Mouse (Mus musculus) midbrain, postnatal 0 days (tissue): ENCODE data around the gene Oprm1. TPM values are rescaled to one million over a fixed set of nuclear protein-coding genes. Genes with fewer than 3 reads are reported as not detected.
A peak's percentile ranks its signal among the peaks of the same experiment; 100 is the strongest.

Experiments
- ATAC-seq: fragments of 200-750 bp; cut with Nextera tagmentation; 2 replicates; pipeline ENCODE4 v1.8.0; 2017; ENCODE audit warnings: moderate number of reproducible peaks, mild to moderate bottlenecking, moderate TSS enrichment, moderate library complexity; ENCODE audit not compliant: low FRiP score
- DNase-seq: peaks from one replicate; pipeline ENCODE4 v3.0.0-alpha.2; 2015; ENCODE audit warnings: low spot score
- H3K27ac ChIP-seq: fragments of 300-500 bp; sonication (generic); 2 replicates; pipeline ENCODE4 v1.5.1; 2014; ENCODE audit warnings: low read depth, mild to moderate bottlenecking, low read length, mixed read lengths
- H3K27me3 ChIP-seq: fragments of 300-500 bp; sonication (generic); 2 replicates; pipeline ENCODE4 v1.6.1; 2014; ENCODE audit warnings: low read length, control low read depth, mixed read lengths; ENCODE audit not compliant: insufficient read depth
- H3K36me3 ChIP-seq: fragments of 300-500 bp; sonication (generic); 2 replicates; pipeline ENCODE4 v1.6.1; 2014; ENCODE audit warnings: low read length, control low read depth, mixed read lengths; ENCODE audit not compliant: insufficient read depth
- H3K4me1 ChIP-seq: fragments of 300-500 bp; sonication (generic); 2 replicates; pipeline ENCODE4 v1.6.1; 2014; ENCODE audit warnings: mild to moderate bottlenecking, control low read depth, antibody characterized with exemption, low read length, mixed read lengths; ENCODE audit not compliant: insufficient read depth
- H3K4me2 ChIP-seq: fragments of 300-500 bp; sonication (generic); 2 replicates; pipeline ENCODE4 v1.6.1; 2014; ENCODE audit warnings: low read depth, mild to moderate bottlenecking, low read length, mixed read lengths; ENCODE audit not compliant: poor library complexity, severe bottlenecking
- H3K4me3 ChIP-seq: fragments of 300-500 bp; sonication (generic); 2 replicates; pipeline ENCODE4 v1.5.1; 2014; ENCODE audit warnings: low read depth, mild to moderate bottlenecking, low read length, moderate library complexity
- H3K9ac ChIP-seq: fragments of 300-500 bp; sonication (generic); replicated peaks from 2 replicates; pipeline ENCODE4 v1.6.1; 2014; ENCODE audit warnings: mild to moderate bottlenecking, low read length, moderate library complexity, mixed read lengths; ENCODE audit not compliant: poor library complexity, severe bottlenecking
- H3K9me3 ChIP-seq: fragments of 300-500 bp; sonication (generic); 2 replicates; pipeline ENCODE4 v1.6.1; 2016; ENCODE audit warnings: low read length, control low read depth
- CTCF ChIP-seq: IDR thresholded peaks from 2 replicates; pipeline ENCODE4 v1.5.1; 2016; ENCODE audit warnings: antibody characterized with exemption, mild to moderate bottlenecking
- WGBS: fragments of 180-500 bp; shearing (Covaris S2); extraction: QIAGEN DNeasy Blood & Tissue Kit; methylation state at CpG from one replicate; pipeline ENCODE4 v1.1.7; 2014; 5-methylcytosine and 5-hydroxymethylcytosine counted together
- polyA plus RNA-seq: library from polyadenylated mRNA; unstranded; fragments of >200 nt; fragmentation: Nextera tagmentation; extraction: Ambion mirVana; gene quantifications from 2 replicates; pipeline ENCODE4 v1.2.1, GENCODE M21; 2015
- total RNA-seq: library from RNA; depleted of rRNA; stranded (reverse); fragments of >200 nt; gene quantifications from 2 replicates; pipeline ENCODE4 v1.2.3, GENCODE M21; 2014

The Oprm1 gene
- total and polyA plus RNA-seq, 2 experiments from 2014 or later: 2.8 to 9.0 TPM

DNA sequence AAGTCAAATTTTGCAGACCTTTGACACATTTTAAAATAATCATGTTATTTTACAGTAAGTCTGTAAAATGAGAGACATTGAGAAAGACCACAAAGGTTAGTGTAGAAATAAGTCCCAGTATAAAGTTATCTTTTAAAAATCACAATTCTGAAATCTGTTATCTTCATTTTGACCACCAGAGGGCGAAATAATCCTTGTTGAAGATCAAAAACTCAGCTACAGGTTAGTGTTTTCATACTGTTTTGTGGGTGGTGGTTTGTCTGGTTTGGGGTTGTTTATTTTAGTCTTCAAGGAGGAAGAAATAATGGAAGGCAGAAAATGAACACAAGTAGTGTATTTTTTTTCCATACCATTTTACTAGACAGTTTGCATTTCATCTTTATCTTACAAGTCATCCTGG is 127.2 kb downstream of the Oprm1 start:
- H3K4me1 ChIP-seq: no peaks in the 10 kb centered on the region
- WGBS: 0% methylated on average over 1 of the region's 1 CpGs
- DNase-seq (peak; percentile 71), ATAC-seq (no peak)
- H3K27me3 ChIP-seq: no peaks in the 10 kb centered on the region
- H3K27ac ChIP-seq: no peak overlapping the region
- no peak overlapping the region for H3K4me2 ChIP-seq
- H3K4me3 ChIP-seq: no peak overlapping the region
- H3K36me3 ChIP-seq: no peaks in the 10 kb centered on the region
- TF ChIP-seq CTCF: peak; percentile 84
- H3K9me3 ChIP-seq: no peaks in the 10 kb centered on the region
- H3K9ac ChIP-seq: no peak overlapping the region

DNA sequence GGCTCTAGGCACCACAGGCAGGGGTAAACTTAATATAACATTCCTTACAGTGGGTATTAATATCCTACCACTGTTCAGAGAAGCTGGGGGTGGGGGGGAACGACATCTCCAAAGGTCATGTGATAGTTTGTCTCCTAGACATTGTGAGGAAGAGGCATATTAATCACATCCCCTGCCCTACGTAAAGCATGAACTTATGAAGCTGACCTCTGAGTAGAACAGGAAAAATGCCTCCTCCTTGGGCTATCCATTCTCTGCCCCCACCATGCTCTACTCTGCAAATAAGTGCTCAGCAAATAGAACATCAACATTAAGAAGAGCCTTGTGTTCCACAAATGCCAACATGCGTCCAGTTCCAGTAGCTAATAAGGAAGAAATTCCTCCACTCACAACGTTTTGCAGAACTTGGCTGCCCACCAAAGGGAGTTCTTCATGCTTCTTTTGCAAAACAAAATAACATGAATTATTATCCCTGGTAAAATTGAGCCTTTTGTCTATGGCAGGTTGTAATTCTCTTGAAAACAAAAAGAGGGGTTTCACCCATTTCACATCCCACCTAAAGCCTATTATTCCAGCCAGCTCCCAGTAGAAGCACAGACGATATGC is 131.4 kb downstream of the Oprm1 start:
- no peak overlapping the region for H3K4me2 ChIP-seq
- H3K9me3 ChIP-seq: no peaks in the 10 kb centered on the region
- no peak overlapping the region for H3K9ac ChIP-seq
- H3K36me3 ChIP-seq: no peaks in the 10 kb centered on the region
- TF ChIP-seq CTCF: no peak
- no peaks in the 10 kb centered on the region for H3K27me3 ChIP-seq
- no peak overlapping the region for H3K4me3 ChIP-seq
- WGBS: 63% methylated on average over 5 of the region's 5 CpGs
- DNase-seq (no peak), ATAC-seq (no peak)
- H3K27ac ChIP-seq: no peak overlapping the region
- H3K4me1 ChIP-seq: no peaks in the 10 kb centered on the region

DNA sequence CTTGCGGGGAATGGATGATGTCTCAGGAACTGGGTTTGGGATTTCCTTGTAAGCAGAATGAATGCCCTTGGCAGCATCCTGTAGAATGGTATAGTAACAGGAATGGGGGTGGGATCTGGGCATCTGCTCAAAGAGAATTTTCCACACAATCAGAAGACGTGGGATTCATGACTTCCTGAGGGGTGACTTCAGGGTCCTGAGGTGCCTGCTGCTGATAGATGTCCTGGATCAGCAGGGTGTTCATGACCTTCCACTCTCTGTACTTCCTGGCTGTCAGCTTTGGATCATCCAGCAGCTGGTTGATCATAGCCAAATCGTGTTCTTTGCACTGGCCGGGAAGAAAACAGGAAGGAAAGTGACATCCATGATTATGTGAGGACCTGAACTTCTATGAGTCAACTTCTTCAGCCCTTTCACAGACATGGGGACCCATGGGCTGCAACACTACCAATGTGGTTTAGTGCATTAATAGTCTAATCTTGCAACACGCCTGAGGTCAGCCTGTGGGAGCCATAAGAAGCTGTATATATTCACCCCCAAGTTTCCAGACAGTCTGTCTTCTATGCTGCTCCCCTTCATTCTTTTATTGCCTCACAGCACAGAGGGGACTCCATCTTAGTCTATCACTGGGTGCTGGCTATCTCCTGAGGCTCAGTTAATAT is 132.2 kb downstream of the Oprm1 start:
- 84% methylated on average over 5 of the region's 5 CpGs for WGBS
- Histone ChIP-seq H3K4me1 (no peaks in the 10 kb centered on the region), H3K4me3 (no peak overlapping the region), H3K27me3 (no peaks in the 10 kb centered on the region), H3K9ac (no peak overlapping the region), H3K36me3 (no peaks in the 10 kb centered on the region), H3K4me2 (no peak overlapping the region), H3K27ac (no peak overlapping the region), H3K9me3 (no peaks in the 10 kb centered on the region)
- DNase-seq: no peak
- TF ChIP-seq CTCF: no peak
- ATAC-seq: no peak

DNA sequence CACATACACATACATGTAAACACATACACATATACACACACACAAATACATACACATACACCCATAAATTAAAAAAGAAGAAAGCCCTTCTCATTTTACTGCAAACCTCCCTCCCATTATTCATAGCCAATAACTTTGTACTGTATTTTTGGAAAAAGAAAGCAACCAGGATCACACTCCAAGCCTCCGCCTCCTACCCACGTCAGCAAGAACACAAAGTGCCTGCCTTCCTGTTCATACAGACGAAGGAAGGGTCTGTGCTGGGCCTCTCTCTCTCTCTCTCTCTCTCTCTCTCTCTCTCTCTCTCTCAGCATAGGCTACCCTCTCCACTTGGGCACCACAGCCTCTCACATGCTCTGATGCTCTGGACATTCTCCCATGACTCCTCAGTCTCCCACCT is 137.5 kb downstream of the Oprm1 start:
- no peak for TF ChIP-seq CTCF
- no peaks in the 10 kb centered on the region for H3K9me3 ChIP-seq
- 83% methylated on average over 3 of the region's 3 CpGs for WGBS

DNA sequence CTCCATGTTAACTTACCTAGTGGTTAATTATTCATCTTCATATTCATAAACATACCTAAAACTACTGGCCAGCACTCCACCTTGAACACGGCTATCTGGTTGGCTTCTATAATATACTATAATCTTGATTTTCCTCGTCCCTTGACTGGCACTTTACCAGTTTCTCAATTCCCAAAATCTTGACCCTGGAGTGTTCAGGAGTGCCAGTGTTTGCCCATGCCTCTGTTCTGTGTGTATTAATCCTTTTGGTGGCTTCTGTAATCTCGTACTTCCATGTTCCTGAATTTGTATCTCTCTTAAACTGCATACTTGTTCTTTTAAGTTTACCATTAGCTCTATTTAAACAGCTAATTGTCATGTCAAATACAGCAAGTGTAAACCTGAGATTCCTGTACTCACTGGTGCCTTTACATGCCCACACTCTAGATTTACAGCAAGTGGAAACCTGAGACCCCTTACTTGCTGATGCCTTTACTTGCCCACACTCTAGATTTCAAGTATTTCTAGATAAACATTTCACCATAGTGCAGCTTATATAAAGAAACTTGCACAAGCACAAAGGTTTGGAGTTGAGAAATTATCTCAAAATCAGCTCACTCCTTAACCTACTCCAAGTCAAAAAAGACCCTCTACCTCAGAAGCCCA is 138.5 kb downstream of the Oprm1 start:
- H3K4me3 ChIP-seq: no peak overlapping the region

More for the DNA sequence above, 137.5 kb downstream of the Oprm1 start:
- Histone ChIP-seq H3K4me3 (no peak overlapping the region), H3K4me2 (no peak overlapping the region), H3K9ac (no peak overlapping the region), H3K36me3 (no peaks in the 10 kb centered on the region), H3K27ac (no peak overlapping the region), H3K4me1 (no peaks in the 10 kb centered on the region), H3K27me3 (no peaks in the 10 kb centered on the region)
- DNase-seq (no peak), ATAC-seq (no peak)

DNA sequence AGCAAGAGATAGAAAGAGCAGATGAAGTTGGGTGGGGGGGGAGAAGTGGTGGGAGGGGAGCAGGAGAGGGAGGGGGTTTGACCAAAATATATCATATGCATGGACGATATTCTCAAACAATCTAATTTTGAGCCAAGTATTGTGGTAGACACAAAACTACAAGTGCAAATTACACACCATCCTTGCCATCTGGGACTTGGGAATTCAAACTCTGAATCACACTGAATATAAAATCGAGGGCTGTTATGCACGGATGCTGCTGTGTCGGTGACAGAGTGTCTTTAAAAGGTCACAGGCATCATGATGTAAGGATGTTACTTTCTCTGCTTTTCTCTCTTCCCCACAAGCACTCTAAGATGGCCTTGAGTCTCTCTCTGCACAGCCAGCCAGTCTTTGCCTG is 141.8 kb downstream of the Oprm1 start:
- H3K9me3 ChIP-seq: no peaks in the 10 kb centered on the region
- 79% methylated on average over 4 of the region's 4 CpGs for whole genome bisulfite sequencing
- no peaks in the 10 kb centered on the region for H3K27me3 ChIP-seq
- H3K4me1 ChIP-seq: no peaks in the 10 kb centered on the region
- no peak overlapping the region for H3K4me3 ChIP-seq
- DNase-seq (no peak), ATAC-seq (no peak)
- no peak overlapping the region for H3K9ac ChIP-seq
- no peak overlapping the region for H3K27ac ChIP-seq
- H3K4me2 ChIP-seq: no peak overlapping the region
- no peaks in the 10 kb centered on the region for H3K36me3 ChIP-seq
- TF ChIP-seq CTCF: no peak

More for the DNA sequence above, 138.5 kb downstream of the Oprm1 start:
- ATAC-seq: no peak
- no peaks in the 10 kb centered on the region for H3K4me1 ChIP-seq
- H3K4me2 ChIP-seq: no peak overlapping the region
- 81% methylated on average over 3 of the region's 3 CpGs for WGBS
- H3K9ac ChIP-seq: no peak overlapping the region
- no peaks in the 10 kb centered on the region for H3K9me3 ChIP-seq
- DNase-seq: no peak
- no peaks in the 10 kb centered on the region for H3K27me3 ChIP-seq
- TF ChIP-seq CTCF: no peak
- H3K27ac ChIP-seq: no peak overlapping the region
- no peaks in the 10 kb centered on the region for H3K36me3 ChIP-seq
